Mouse (Mus musculus): ENCODE measurements around the gene Rufy4.

DNA sequence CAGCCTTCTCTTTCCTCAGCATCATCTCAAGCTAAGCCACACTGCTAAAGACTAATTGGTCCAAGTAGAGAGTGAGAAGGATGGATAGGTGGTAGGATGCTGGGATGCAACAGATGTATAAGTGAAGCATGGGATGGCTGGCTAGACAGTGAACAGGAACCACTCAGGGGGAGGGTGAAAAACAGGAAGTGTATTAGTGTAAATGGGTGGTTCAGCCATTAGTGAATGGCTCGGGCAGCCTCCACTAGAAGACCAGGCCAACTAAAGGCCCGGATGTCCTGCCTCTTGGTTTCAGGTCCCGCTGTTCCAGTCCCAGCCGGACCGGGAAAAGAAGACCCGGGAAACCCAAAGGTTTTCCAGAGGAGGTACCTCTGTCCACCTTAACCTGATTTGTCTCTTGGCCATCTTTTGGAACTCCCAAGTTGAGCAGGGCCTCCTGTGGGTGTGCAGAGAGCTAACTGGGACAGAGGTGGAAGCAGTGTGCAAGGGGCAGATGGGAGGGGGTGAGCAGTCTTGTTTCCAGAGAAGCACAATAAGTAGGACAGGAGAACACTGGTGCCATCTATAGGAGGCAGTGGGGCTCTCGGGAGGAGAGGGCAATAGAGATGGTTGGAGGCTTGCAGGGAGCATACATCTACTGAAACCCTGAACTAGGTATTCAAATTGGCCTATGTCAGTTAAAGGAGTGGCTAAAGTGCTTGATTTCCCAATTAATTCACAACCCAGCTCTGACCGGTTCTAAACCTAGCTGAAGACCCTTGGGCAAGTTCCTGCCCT is 5.7 kb downstream of the Rufy4 start:
- TF ChIP-seq GATA1 (IDR thresholded peaks at IDR 0.05; ENCODE audit: low read length) (no peak), TAL1 (IDR thresholded peaks at IDR 0.05; ENCODE audit: low read length) (no peak)

Data from erythroblast, embryonic 14.5 days (primary cell).